In the genomic region with DNA sequence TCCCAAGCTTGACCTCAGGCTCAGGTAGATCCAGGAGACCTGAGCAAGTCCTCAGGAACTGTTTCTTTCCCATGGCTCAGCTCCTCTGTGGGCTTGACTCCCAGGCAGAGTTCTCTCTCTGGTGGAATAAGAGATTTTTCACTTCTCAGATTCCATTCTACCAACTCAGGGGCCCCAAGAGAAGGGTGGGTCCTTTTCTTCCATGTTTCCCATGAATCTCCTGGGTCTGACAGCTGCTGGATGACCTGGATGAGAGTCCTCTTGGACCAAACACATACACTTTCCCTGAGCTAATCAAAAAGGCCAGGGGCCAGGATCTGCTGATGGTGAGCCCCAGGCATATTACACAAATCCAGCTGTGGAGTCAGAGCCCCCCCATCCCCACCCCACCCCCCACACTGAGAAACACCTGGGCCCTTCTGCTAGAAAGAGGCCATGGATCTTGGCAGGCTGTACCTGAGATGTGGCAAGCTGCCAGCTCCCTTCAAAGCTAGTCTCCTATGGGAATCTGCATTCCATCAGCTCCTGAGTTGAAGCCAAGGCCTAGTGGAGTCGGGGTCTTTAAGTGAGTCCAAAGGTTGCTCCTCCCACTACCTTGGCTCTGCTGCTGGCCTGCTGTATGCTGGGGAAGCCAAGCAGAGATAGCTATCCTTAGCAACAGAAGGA, we compare ENCODE assay signal across 12 mouse cellular contexts. TPM values are rescaled to one million over a fixed set of nuclear protein-coding genes. Genes with fewer than 3 reads are reported as not detected.
A peak's percentile ranks its signal among the peaks of the same experiment; 100 is the strongest.
DNase-seq lines count a peak whose midpoint lies in the region; ATAC-seq and TF ChIP-seq lines count a peak whose summit lies in the region.
"Had no signal": no experiment of that assay in that cellular context is flagged by ENCODE, and none has a peak within 500 bp of the region (broad histone marks: within the 10 kb centered on the region; RNA-seq: fewer than 3 reads in every experiment).

No protein-coding gene starts in this region.

- no peaks in the 10 kb centered on the region for H3K27me3 ChIP-seq in lung, embryonic 14.5 days (ENCODE audit: insufficient read depth, low read length)
- H3K27me3 ChIP-seq in kidney, postnatal 0 days (ENCODE audit: insufficient read depth, low read length): no peaks in the 10 kb centered on the region
- H3K27me3 ChIP-seq in stomach, postnatal 0 days (ENCODE audit: control insufficient read depth, insufficient read depth, low read length): no peaks in the 10 kb centered on the region

- no peaks in the 10 kb centered on the region for H3K36me3 ChIP-seq in lung, embryonic 14.5 days (ENCODE audit: insufficient read depth)
- H3K36me3 ChIP-seq in kidney, postnatal 0 days (ENCODE audit: insufficient read depth, low read length): no peaks in the 10 kb centered on the region
- H3K36me3 ChIP-seq in stomach, postnatal 0 days (ENCODE audit: control insufficient read depth, insufficient read depth, low read length): no peaks in the 10 kb centered on the region

- no peak for ATAC-seq in cerebellum, adult (ENCODE audit: insufficient number of reproducible peaks, low FRiP score, low TSS enrichment)
- peak; percentile 26; the same call in 1 of the 2 replicates for ATAC-seq in lung, embryonic 14.5 days (ENCODE audit: insufficient read depth)
- ATAC-seq in kidney, postnatal 0 days (replicated peaks; ENCODE audit: low FRiP score, low read depth): 0 out of 2 replicates have a peak, but pooled peaks have one; percentile 16
- ATAC-seq in stomach, postnatal 0 days (ENCODE audit: low FRiP score, low TSS enrichment): no peak
- ATAC-seq in megakaryocyte, adult 5-6 weeks (ENCODE audit: poor library complexity, severe bottlenecking): no peak

- 25% methylated on average over 1 of the region's 1 CpGs for WGBS in lung, embryonic 14.5 days
- 46% methylated on average over 1 of the region's 1 CpGs for WGBS in kidney, postnatal 0 days
- 39% methylated on average over 1 of the region's 1 CpGs for WGBS in stomach, postnatal 0 days

- peak overlapping the region; percentile 50; the same call in 1 of the 2 replicates for H3K27ac ChIP-seq in lung, embryonic 14.5 days (ENCODE audit: low read depth)
- no peak overlapping the region for H3K27ac ChIP-seq in kidney, postnatal 0 days
- H3K27ac ChIP-seq in stomach, postnatal 0 days (replicated peaks): no peak overlapping the region

- TF ChIP-seq CTCF in lung, embryonic 14.5 days (IDR thresholded peaks at IDR 0.05; ENCODE audit: low read depth): no peak
- TF ChIP-seq CTCF in kidney, postnatal 0 days (IDR thresholded peaks at IDR 0.05; ENCODE audit: low read depth): no peak
- no peak for TF ChIP-seq CTCF in stomach, postnatal 0 days (IDR thresholded peaks at IDR 0.05; ENCODE audit: low read depth)

- H3K4me3 ChIP-seq in lung, embryonic 14.5 days (ENCODE audit: low read depth, low read length): no peak overlapping the region
- no peak overlapping the region for H3K4me3 ChIP-seq in kidney, postnatal 0 days (replicated peaks; ENCODE audit: low read depth, low read length)
- H3K4me3 ChIP-seq in stomach, postnatal 0 days (ENCODE audit: low read depth, low read length): no peak overlapping the region

- no peaks in the 10 kb centered on the region for H3K9me3 ChIP-seq in lung, embryonic 14.5 days (ENCODE audit: low read depth, low read length)
- no peaks in the 10 kb centered on the region for H3K9me3 ChIP-seq in kidney, postnatal 0 days (replicated peaks; ENCODE audit: low read length)
- H3K9me3 ChIP-seq in stomach, postnatal 0 days (ENCODE audit: control insufficient read depth, low read length): no peaks in the 10 kb centered on the region

- no peak overlapping the region for H3K4me2 ChIP-seq in lung, embryonic 14.5 days
- no peak overlapping the region for H3K4me2 ChIP-seq in kidney, postnatal 0 days (ENCODE audit: low read length)
- no peak overlapping the region for H3K4me2 ChIP-seq in stomach, postnatal 0 days (replicated peaks; ENCODE audit: low read depth)

- peak; percentile 82 for DNase-seq in cerebellum, adult 11-12 months
- peak; percentile 77 for DNase-seq in lung, embryonic 14.5 days
- no peak for DNase-seq in lung, adult 18-20 months
- DNase-seq in kidney, postnatal 0 days (ENCODE audit: low spot score): no peak
- peak; percentile 48 for DNase-seq in stomach, postnatal 0 days (ENCODE audit: low spot score)
- DNase-seq in adipocyte (ENCODE audit: low spot score): no peak

- no peak for TF ChIP-seq EP300 in stomach, postnatal 0 days (optimal IDR thresholded peaks at IDR 0.05)

- H3K4me1 ChIP-seq in lung, embryonic 14.5 days (ENCODE audit: insufficient read depth): 0 out of 2 replicates have a peak, but pooled peaks cover 5% of the 10 kb centered on the region
- no peaks in the 10 kb centered on the region for H3K4me1 ChIP-seq in kidney, postnatal 0 days (replicated peaks; ENCODE audit: insufficient read depth, low read length)
- H3K4me1 ChIP-seq in stomach, postnatal 0 days (replicated peaks; ENCODE audit: control insufficient read depth, insufficient read depth): no peaks in the 10 kb centered on the region; the same call in 1 of the 2 replicates

- no peak overlapping the region for H3K9ac ChIP-seq in lung, embryonic 14.5 days
- no peak overlapping the region for H3K9ac ChIP-seq in kidney, postnatal 0 days (ENCODE audit: low read depth, low read length)
- H3K9ac ChIP-seq in stomach, postnatal 0 days (ENCODE audit: low read length): no peak overlapping the region

RNA-seq across cellular contexts. Expression of a gene that starts 17.9 kb away (rescaled TPM):
- polyA plus RNA-seq in lung, embryonic 14.5 days (2014; fragmentation: Nextera tagmentation; extraction: Ambion mirVana): 0.05 TPM in 1 of 2 replicates, not detected in the other
- not detected in 2 replicates for polyA plus RNA-seq in kidney, postnatal 0 days (2015; fragmentation: Nextera tagmentation; extraction: Ambion mirVana)
- not detected in 2 replicates for polyA plus RNA-seq in stomach, postnatal 0 days (2015; fragmentation: Nextera tagmentation; extraction: Ambion mirVana)
- total RNA-seq in megakaryocyte, adult 5-6 weeks (2015): not detected in 2 replicates
- not detected in 2 replicates for total RNA-seq in megakaryocyte, adult 5-6 weeks (2017)
- total RNA-seq: layer of hippocampus, adult 8-10 months had no signal
- polyA plus RNA-seq: cortical plate, adult 2 months; gonadal fat pad, adult 2 months; neural tube, embryonic 14.5 days had no signal

RNA-seq across cellular contexts. Expression of a gene that starts 31.9 kb away (rescaled TPM):
- 0.55 and 1.0 TPM in 2 replicates for polyA plus RNA-seq in lung, embryonic 14.5 days (2014; fragmentation: Nextera tagmentation; extraction: Ambion mirVana)
- 3.5 and 3.8 TPM in 2 replicates for polyA plus RNA-seq in kidney, postnatal 0 days (2015; fragmentation: Nextera tagmentation; extraction: Ambion mirVana)
- polyA plus RNA-seq in stomach, postnatal 0 days (2015; fragmentation: Nextera tagmentation; extraction: Ambion mirVana): 9.3 and 9.8 TPM in 2 replicates
- not detected in 2 replicates for total RNA-seq in megakaryocyte, adult 5-6 weeks (2015)
- total RNA-seq in megakaryocyte, adult 5-6 weeks (2017): not detected in 2 replicates

RNA-seq across cellular contexts. Expression of a gene that starts 48.7 kb away (rescaled TPM):
- polyA plus RNA-seq in lung, embryonic 14.5 days (2014; fragmentation: Nextera tagmentation; extraction: Ambion mirVana): 3.1 and 3.6 TPM in 2 replicates
- 7.7 and 8.7 TPM in 2 replicates for polyA plus RNA-seq in kidney, postnatal 0 days (2015; fragmentation: Nextera tagmentation; extraction: Ambion mirVana)
- 5.3 and 5.8 TPM in 2 replicates for polyA plus RNA-seq in stomach, postnatal 0 days (2015; fragmentation: Nextera tagmentation; extraction: Ambion mirVana)
- 7.9 and 8.6 TPM in 2 replicates for total RNA-seq in megakaryocyte, adult 5-6 weeks (2015)
- 6.7 and 7.5 TPM in 2 replicates for total RNA-seq in megakaryocyte, adult 5-6 weeks (2017)

Comparison
In these comparisons a context has a peak if more than half of its experiments do, and no peak if none do; other contexts are left out.
1. DNase-seq: peak in cerebellum, adult 11-12 months (single experiment), lung, embryonic 14.5 days (single experiment) and stomach, postnatal 0 days (single experiment); none in lung, adult 18-20 months (0 of 2), kidney, postnatal 0 days (single experiment) and adipocyte (single experiment).
2. ATAC-seq: peak in lung, embryonic 14.5 days (single experiment) and kidney, postnatal 0 days (single experiment); none in cerebellum, adult (single experiment), stomach, postnatal 0 days (single experiment) and megakaryocyte, adult 5-6 weeks (single experiment).